Mouse (Mus musculus) midbrain, embryonic 16.5 days (tissue): ENCODE data around the gene Lrr1. TPM values are rescaled to one million over a fixed set of nuclear protein-coding genes. Genes with fewer than 3 reads are reported as not detected.
A peak's percentile ranks its signal among the peaks of the same experiment; 100 is the strongest.

Source experiments
- ATAC-seq: fragments of 200-750 bp; cut with Nextera tagmentation; 2 replicates; pipeline ENCODE4 v1.8.0; 2017; ENCODE audit warnings: moderate TSS enrichment
- H3K27ac ChIP-seq: fragments of 300-500 bp; sonication (generic); 2 replicates; pipeline ENCODE4 v1.5.1; 2014; ENCODE audit warnings: mild to moderate bottlenecking, low read length, mixed read lengths
- H3K27me3 ChIP-seq: fragments of 300-500 bp; sonication (generic); 2 replicates; pipeline ENCODE4 v1.6.1; 2014; ENCODE audit warnings: low read depth, low read length, mixed read lengths; ENCODE audit not compliant: control insufficient read depth, insufficient read depth
- H3K36me3 ChIP-seq: fragments of 300-500 bp; sonication (generic); 2 replicates; pipeline ENCODE4 v1.6.1; 2014; ENCODE audit warnings: mild to moderate bottlenecking, low read length, moderate library complexity, mixed read lengths; ENCODE audit not compliant: control insufficient read depth, insufficient read depth
- H3K4me1 ChIP-seq: fragments of 300-500 bp; sonication (generic); 2 replicates; pipeline ENCODE4 v1.6.1; 2014; ENCODE audit warnings: mild to moderate bottlenecking, low read length, mixed read lengths; ENCODE audit not compliant: control insufficient read depth, insufficient read depth
- H3K4me2 ChIP-seq: fragments of 300-500 bp; sonication (generic); 2 replicates; pipeline ENCODE4 v1.6.1; 2014; ENCODE audit warnings: mild to moderate bottlenecking, low read length, mixed read lengths
- H3K4me3 ChIP-seq: fragments of 300-500 bp; sonication (generic); 2 replicates; pipeline ENCODE4 v1.5.1; 2014; ENCODE audit warnings: low read depth, mild to moderate bottlenecking, low read length, moderate library complexity, mixed read lengths
- H3K9ac ChIP-seq: fragments of 300-500 bp; sonication (generic); 2 replicates; pipeline ENCODE4 v1.6.1; 2014; ENCODE audit warnings: low read depth, low read length, mixed read lengths
- H3K9me3 ChIP-seq: fragments of 300-500 bp; sonication (generic); replicated peaks from 2 replicates; pipeline ENCODE4 v1.6.1; 2014; ENCODE audit warnings: mild to moderate bottlenecking, low read length, mixed read lengths; ENCODE audit not compliant: control insufficient read depth, poor library complexity, severe bottlenecking
- WGBS: fragments of 180-500 bp; shearing (Covaris S2); extraction: QIAGEN DNeasy Blood & Tissue Kit; methylation state at CpG from one replicate; pipeline ENCODE4 v1.1.7; 2014; 5-methylcytosine and 5-hydroxymethylcytosine counted together
- microRNA-seq: library from miRNA; unstranded; fragments of <30 nt; microRNA quantifications from one replicate; pipeline ENCODE4, GENCODE M21; 2017
- polyA plus RNA-seq: library from polyadenylated mRNA; unstranded; fragments of >200 nt; fragmentation: Nextera tagmentation; extraction: Ambion mirVana; gene quantifications from 2 replicates; pipeline ENCODE4 v1.2.1, GENCODE M21; 2015

The Lrr1 gene
- polyA plus RNA-seq, 1 experiment from 2014 or later = 3.1 TPM

DNA sequence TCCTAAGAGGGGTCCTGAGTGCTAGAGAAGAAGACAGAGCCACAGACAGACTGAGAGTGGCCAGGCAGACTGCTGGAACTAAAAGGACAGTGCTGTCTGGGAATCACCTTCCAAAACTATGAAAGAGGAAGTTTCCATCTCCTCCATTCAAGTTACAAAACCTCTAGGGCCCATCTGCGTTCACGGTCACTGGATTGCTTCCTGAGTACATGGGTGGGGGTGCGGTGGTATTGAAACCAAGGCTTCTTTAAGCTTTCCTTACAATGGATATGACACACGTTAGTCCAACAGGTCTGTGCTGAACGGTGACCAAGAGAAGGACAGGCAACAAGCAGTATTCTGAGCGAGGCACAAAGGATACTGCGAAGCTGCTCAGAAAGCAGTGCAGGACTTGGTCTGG lies 45.8 kb downstream of the Lrr1 start:
- no peak overlapping the region for H3K4me2 ChIP-seq
- H3K36me3 ChIP-seq = no peaks in the 10 kb centered on the region
- 96% methylated on average over 7 of the region's 7 CpGs for WGBS
- no peak overlapping the region for H3K4me3 ChIP-seq
- no peak for ATAC-seq
- no peaks in the 10 kb centered on the region for H3K4me1 ChIP-seq
- H3K9ac ChIP-seq = no peak overlapping the region
- H3K9me3 ChIP-seq = no peaks in the 10 kb centered on the region
- H3K27ac ChIP-seq = no peak overlapping the region
- H3K27me3 ChIP-seq = no peaks in the 10 kb centered on the region

DNA sequence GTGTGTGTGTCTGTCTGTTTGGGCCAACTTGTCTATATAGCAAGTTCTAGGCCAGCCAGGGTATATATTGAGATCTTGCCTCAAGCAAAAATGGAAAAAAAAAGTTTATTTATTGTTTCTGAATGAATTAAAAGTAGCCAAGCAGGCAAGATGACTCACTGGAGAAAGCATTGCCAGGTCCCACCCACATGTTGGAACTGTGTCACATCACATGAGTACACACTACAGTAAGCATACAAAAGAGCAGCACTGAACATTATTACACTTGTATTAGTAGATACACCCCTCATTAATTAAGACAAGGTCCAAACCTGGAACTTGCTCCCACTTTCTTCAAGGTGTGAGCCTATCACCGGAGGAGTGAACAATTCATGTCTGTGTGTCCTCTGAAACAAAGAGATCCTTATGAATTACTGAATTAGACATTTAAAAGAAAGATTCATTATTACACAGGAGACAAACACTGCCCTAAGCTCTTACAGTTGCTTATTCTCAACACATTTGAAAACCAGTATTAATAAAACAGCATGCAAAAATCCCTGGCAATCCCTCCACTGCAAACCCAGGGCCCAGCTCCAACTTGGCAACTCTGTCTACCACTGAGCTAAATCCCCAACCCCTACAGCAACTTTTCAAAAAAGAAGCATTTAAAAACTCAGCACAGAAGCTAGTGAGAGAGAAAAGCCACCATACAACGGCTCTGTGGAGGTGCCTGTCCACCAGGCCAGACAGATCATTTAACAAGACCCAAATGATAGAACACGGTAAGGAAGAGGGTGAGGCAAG lies 46.6 kb downstream of the Lrr1 start:
- WGBS = 86% methylated on average over 3 of the region's 3 CpGs
- no peak overlapping the region for H3K27ac ChIP-seq
- H3K4me1 ChIP-seq = no peaks in the 10 kb centered on the region
- no peaks in the 10 kb centered on the region for H3K9me3 ChIP-seq
- no peaks in the 10 kb centered on the region for H3K27me3 ChIP-seq
- H3K4me3 ChIP-seq = no peak overlapping the region
- H3K36me3 ChIP-seq = no peaks in the 10 kb centered on the region
- no peak for ATAC-seq
- no peak overlapping the region for H3K9ac ChIP-seq
- no peak overlapping the region for H3K4me2 ChIP-seq

DNA sequence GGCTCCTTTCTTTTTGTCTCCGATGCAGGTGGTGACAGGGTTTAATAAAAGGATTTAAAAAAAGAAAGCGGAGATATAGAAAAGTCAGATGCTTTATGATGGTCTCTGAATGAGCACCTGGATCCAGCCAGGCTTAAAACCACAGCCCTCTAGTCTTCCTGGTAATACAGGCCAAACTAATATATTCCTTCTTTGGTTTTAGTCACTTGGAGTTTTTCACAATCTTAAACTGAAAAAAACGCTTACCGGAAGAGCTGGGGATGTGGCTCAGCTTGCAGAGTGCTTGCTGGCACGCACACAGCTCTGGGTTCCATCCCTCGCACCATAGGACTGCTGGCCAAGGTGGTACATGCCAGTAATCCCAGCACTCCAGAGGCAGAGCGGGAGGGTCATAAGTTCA lies 48.0 kb downstream of the Lrr1 start:
- H3K9me3 ChIP-seq = no peaks in the 10 kb centered on the region
- no peak overlapping the region for H3K4me2 ChIP-seq
- no peak for ATAC-seq
- H3K4me1 ChIP-seq = no peaks in the 10 kb centered on the region
- 93% methylated on average over 7 of the region's 7 CpGs for WGBS
- H3K36me3 ChIP-seq = no peaks in the 10 kb centered on the region
- no peak overlapping the region for H3K4me3 ChIP-seq
- no peaks in the 10 kb centered on the region for H3K27me3 ChIP-seq
- no peak overlapping the region for H3K27ac ChIP-seq
- H3K9ac ChIP-seq = no peak overlapping the region

DNA sequence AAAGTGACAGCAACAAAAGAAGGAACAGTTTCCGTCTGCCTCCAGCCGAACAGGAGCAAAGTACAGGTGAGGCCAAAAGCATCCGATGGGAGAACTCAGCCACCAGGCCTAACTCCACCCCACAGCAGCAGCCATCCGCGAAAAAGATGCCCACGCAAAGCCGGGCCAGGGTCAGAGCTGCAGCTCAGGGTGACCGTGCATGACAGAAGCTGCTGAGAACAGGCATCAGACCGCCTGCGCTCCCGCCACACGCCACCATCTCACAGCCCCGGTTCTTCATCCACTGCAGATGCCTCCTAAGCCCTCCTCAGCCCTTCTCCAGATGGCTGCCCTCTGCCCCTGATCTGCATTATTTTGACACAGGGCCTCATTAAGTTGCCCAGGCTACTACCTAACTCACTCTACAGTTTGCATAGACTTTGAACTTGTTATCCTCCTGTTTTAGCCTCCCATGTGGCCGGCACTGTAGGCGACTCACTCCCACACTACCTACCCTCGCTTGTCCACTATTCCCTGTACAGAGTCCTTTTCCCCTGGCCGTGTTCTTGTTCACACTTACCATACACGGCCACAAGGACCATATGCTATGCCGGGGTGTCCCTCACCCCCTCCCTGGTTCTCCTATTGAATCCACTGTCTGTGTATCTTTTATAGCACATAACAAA lies 52.1 kb downstream of the Lrr1 start:
- Histone ChIP-seq H3K4me1 (no peaks in the 10 kb centered on the region), H3K4me2 (no peak overlapping the region), H3K4me3 (no peak overlapping the region), H3K9me3 (no peaks in the 10 kb centered on the region), H3K9ac (no peak overlapping the region), H3K27ac (no peak overlapping the region), H3K36me3 (no peaks in the 10 kb centered on the region), H3K27me3 (no peaks in the 10 kb centered on the region)
- WGBS = 85% methylated on average over 19 of the region's 19 CpGs
- ATAC-seq = no peak

DNA sequence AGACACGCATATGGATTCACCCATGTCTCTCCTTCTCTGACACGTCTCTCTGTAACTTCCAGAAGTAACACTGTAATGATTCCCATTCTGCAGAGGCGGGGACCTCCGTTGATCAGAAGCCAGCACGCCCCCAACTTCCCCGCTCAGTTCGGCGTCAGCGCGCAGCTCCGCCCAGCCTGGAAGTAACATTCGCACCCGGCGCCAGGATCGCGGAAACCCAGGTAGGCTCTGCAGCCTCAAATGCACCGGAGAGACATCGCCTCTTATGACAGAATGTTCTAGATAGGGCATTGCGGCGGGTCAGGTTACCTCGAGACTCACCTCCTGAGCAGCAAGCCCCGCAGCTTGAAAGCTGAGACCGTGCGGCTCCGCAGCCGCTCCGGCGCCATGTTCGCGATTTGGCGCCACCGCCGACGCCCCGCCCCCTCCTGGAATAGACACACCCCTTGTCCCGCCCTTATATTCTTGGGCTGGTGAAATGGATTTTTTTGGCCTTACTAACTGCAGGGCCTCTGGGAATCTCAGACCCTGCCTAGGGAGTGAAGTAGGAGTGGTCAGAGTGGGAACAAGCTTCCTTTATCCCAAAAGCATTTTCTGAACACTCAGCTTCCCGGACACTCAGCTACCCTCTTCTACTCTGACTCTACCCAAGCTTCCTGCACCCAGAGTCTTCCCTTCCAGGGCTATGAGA lies 59.3 kb downstream of the Lrr1 start, which contains the start of gene Pole2:
Gene Pole2, minus strand, starts transcription at position 420 of the 691 bp plus-strand sequence.
- Histone ChIP-seq H3K27ac (peak within 1 kb of the TSS; percentile 46; the same call in 1 of the 2 replicates), H3K9ac (peak within 1 kb of the TSS; percentile 68), H3K4me3 (peak within 1 kb of the TSS; percentile 76), H3K4me2 (peak within 1 kb of the TSS; percentile 69), H3K36me3 (no peaks in the 10 kb centered on the region), H3K27me3 (no peaks in the 10 kb centered on the region), H3K4me1 (no peaks in the 10 kb centered on the region; the same call in 1 of the 2 replicates), H3K9me3 (no peaks in the 10 kb centered on the region)
- WGBS = under 1% methylated on average over 37 of the region's 37 CpGs
- peak; percentile 96 for ATAC-seq

Small RNA genes within 50 kb of the gene (microRNA-seq; reads per million reads assigned to microRNA genes)
- gene Gm47287 (not detected), gene Gm47295 (0.86 reads per million)

Other genes starting within 250 kb of the Lrr1 start
- 919 and 945 TPM in 2 replicates for gene Rps29, start 9.6 kb upstream of the Lrr1 start, polyA plus RNA-seq
- 286 and 296 TPM in 2 replicates for gene Rpl36al, start 15.3 kb downstream of the Lrr1 start, polyA plus RNA-seq
- 30.6 and 34.7 TPM in 2 replicates for gene Mgat2, start 15.3 kb downstream of the Lrr1 start, polyA plus RNA-seq
- gene Gm49383, start 28.3 kb downstream of the Lrr1 start, polyA plus RNA-seq = 11.8 and 14.7 TPM in 2 replicates
- gene Dnaaf2, start 29.6 kb downstream of the Lrr1 start, polyA plus RNA-seq = 5.9 and 6.4 TPM in 2 replicates
- 9.8 and 13.1 TPM in 2 replicates for gene Gm49384, start 35.5 kb downstream of the Lrr1 start, polyA plus RNA-seq
- 2.5 and 2.7 TPM in 2 replicates for gene Pole2, start 59.4 kb downstream of the Lrr1 start, polyA plus RNA-seq
- gene Klhdc1, start 72.4 kb downstream of the Lrr1 start, polyA plus RNA-seq = 15.6 and 19.3 TPM in 2 replicates
- gene Klhdc2, start 127.9 kb downstream of the Lrr1 start, polyA plus RNA-seq = 282 and 300 TPM in 2 replicates
- 86.5 and 91.1 TPM in 2 replicates for gene Nemf, start 188.4 kb downstream of the Lrr1 start, polyA plus RNA-seq
- 20.4 and 20.7 TPM in 2 replicates for gene Arf6, start 203.3 kb downstream of the Lrr1 start, polyA plus RNA-seq
- 0.88 and 0.99 TPM in 2 replicates for gene Gm9887, start 203.6 kb downstream of the Lrr1 start, polyA plus RNA-seq